Mouse (Mus musculus): ENCODE measurements around the gene Slbp.

Slbp gene

DNA sequence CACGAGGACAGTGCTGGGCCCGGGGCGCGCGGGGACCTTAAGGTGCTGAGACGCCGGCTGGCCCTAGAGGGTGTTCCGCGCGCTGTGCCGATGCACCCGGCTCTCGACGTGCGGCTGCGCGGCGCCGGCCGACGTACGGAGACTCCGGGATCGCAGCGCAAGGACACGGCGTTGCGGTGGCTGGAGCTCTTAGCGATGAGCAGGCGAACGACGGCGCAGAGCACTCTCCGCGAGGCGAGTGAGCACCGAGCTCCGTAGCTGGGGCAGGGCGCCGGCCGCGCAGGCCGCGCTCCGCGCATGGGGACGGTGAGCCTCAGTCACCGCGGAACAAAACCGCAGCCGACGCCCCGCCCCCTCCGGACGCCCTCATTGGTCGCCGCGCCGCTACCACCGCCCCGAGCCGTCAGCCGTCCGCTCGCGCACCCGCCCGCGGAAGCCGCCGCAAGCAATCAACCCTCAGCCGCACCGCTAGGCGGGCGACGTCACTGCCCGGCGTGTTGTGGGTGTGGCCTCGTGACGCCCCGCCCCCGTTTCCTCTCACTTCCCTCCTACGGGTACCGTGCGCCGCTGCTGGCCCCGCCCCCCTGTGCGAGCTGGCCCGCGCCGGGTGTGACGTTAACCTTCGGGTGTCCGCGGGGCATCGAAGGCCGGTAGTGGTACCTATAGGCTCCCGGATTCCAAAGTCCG lies 22.9 kb downstream of the Slbp start, which contains the start of the genes Fam53a and Gm9903:
Gene Fam53a, minus strand, starts transcription at position 335 of the 687 bp plus-strand sequence.
Gene Gm9903, plus strand, starts transcription at position 625 of the 687 bp plus-strand sequence.
- DNase-seq (ENCODE audit: low spot score) = peak; percentile 100

GRCm38 (mm10) chr5:33628820-33629300 lies 23.5 kb downstream of the Slbp start:
- DNase-seq (ENCODE audit: low spot score) = peak; percentile 72

DNA sequence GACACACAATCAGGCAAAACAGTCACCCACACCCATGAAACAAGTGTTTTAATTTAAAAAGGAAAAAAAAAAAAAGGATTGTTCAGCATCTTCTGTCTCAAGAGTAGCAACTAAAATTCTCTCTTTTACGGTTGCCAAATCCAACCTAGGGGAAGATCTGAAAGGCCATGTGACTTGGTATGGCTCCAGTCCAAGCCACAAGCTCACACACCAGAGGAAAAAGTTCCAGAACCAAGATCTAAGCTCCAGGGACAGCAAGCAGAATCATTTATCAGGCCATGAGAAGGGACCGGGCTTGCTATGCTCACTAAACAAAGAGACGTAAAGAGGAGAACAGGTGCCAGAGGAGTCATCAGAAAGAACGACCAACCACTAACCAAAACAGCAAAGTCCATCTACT lies 24.4 kb downstream of the Slbp start:
- DNase-seq (ENCODE audit: low spot score) = no peak

- peak; percentile 75 for DNase-seq (ENCODE audit: low spot score)
Observed at GRCm38 (mm10) chr5:33623766-33624165, 28.6 kb downstream of the Slbp start.

DNA sequence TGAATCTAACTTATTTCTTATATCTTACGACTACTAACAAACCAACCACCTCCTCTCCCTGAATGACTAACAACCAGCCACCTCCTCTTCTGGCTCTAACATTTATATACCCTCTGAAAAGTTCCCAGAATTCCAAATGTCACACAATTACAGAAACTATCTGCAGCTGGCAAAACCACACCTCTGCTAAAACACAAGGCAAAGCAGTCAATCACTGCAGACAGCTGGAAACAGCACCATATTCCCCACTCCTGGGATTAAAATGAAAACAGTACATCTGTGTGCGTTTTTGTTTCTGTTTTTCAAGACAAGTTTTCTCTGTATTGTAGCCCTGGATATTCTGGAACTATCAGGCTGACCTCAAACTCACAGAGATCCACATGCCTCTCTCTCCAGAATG lies 29.7 kb downstream of the Slbp start:
- no peak for DNase-seq (ENCODE audit: low spot score)

GRCm38 (mm10) chr5:33614391-33614790 lies 38.0 kb downstream of the Slbp start:
- DNase-seq (ENCODE audit: low spot score) = no peak

GRCm38 (mm10) chr5:33611795-33612194 lies 40.6 kb downstream of the Slbp start:
- DNase-seq (ENCODE audit: low spot score) = no peak

DNA sequence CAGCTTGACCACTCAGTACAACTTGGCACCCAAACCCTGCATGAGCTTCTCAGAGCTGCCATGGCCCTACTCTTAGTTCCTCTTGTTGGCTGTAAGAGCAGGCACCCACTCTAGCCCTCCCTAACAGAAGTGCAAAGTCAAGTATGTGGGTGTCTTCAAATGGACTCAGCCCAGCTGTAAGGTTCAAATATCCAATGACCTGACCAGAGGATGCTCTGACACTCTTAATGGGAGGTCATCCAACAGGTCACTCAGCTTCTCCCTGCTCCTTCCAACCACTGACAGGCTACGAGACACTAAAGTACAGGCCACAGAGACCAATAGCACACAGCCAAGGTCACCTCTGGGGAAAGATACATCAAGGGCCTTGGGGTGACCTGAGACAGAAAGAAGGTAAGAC lies 43.1 kb downstream of the Slbp start:
- no peak for DNase-seq (ENCODE audit: low spot score)

DNA sequence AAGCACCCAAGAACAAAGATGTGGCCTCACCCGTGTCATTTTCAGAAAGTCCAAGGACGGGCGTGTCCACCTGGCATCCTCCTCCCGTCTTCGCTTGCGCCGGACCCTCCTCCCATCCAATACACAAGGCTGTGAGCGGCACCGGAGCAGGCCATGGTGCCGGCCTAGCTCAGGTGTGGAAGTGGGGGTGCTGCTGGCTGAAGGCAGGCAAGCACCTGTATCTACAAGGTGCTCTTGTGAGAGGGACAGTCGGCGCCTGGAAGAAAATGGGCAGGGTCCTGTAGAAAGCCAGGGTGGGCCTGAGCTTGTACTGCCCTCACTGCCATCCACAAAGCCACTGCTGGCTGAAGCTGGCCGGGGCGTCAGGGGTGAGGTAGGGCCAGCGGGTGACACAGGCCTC lies 44.9 kb downstream of the Slbp start:
- DNase-seq (ENCODE audit: low spot score) = no peak

DNA sequence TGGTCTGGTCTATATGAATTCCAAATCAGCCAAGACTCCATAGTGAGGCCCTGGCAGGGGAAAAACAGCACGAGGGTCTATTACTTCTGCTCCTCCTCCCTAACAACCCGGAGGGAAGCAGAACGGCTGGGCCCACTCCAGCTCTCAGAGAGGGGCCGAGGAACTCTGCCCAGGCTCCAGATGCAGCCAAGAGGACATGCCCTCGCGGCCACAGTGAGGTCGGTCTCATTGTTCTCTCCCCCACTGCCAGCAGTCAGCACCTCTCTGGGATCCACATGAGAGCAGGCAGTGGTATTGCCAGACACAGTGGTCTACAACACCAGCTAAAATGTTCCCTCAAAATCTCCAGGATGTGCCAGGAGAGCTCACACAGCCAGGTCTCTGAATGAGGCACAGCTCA lies 45.7 kb downstream of the Slbp start:
- DNase-seq (ENCODE audit: low spot score) = no peak

DNA sequence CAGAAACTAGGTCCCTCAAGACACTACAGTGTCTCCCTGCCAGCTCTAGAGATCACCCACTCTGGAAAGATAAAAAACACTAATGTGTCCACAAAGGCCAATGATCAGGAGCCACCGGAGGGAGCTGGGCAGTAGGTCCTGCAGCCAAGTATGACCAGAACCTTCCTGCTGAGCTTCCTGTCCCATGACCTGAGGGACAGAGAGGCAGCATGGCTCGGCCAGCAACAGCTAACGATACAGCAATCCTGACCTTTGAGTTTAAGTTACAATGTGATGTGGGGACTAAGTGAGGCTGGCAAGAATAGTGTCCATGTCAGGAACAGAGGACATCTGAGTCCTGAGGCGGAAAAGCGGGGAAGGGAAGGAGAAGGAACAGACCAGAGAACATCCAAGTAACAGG lies 47.1 kb downstream of the Slbp start:
- DNase-seq (ENCODE audit: low spot score) = no peak

- no peak for DNase-seq (ENCODE audit: low spot score)
Observed at GRCm38 (mm10) chr5:33593620-33594019, 58.8 kb downstream of the Slbp start.

DNA sequence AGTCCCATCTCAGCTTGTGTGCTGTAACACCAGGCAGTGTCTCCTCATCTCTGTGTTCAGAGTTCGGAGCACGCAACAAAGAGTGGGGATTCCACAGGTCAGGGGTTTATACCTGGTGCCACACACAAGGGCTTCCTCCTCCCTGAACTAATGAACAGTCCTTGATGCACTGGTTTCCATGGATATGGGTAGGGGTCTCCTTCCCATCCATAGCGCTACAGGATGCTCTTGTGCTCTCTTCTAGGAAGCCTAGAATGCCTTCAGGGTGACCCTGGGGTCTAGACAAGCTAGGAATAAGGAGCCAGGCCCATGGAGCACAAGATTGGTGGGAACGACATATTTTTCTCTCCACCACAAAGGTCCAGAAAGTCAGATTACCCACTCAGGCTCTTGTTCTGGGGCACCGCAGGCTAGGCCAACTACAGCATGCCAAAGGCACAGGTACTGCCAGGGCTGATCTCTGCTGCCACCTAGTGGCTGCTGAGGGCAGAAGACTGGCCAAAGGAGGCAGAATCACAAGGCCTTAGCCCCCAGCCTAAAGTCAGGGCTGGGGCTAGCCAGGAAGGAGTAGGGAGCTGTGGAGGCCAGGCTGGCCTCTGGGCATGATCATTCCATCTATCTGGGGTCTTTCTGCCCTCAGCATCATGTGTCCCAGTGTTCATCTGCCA lies 63.0 kb downstream of the Slbp start:
- peak; percentile 61 for DNase-seq (ENCODE audit: low spot score)

GRCm38 (mm10) chr5:33588066-33588465 lies 64.3 kb downstream of the Slbp start:
- no peak for DNase-seq (ENCODE audit: low spot score)

DNA sequence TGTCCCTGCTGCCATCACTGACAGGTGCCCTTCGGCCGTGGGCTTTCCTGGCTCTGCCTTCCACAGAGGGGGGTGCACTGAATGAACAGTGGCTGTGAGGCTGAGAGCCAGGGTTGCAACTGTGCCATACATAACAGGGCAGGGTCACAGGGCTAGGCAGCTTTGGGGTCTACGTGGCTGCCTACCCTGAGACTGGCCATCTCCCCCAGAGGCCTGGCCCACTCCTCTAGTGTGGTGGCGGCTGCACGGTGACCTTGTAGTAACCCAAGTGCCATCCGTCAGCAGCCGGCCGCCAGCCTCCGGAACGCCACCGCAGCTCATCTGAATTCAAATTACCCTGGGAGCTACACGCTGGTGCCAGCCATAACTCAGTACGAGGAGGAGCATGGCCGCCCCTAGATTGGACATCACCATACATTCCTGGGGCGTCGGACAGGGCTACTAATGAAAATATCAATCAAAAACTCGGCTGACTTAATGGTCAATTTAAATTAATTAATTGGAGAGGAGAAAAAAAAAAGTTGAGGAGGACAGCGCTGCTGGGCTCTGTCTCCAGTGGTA lies 64.8 kb downstream of the Slbp start:
- DNase-seq (ENCODE audit: low spot score) = no peak

All from testis, postnatal 14 days (tissue).